Mouse (Mus musculus) MEL (cell line): ENCODE data around the gene Abcb11.

Source experiments
- GATA1 ChIP-seq: IDR thresholded peaks from 2 replicates; pipeline ENCODE4 v1.6.1; 2011; ENCODE audit warnings: low read depth, low read length, improper control_type of control experiment
- NRF1 ChIP-seq: IDR thresholded peaks from 2 replicates; pipeline ENCODE4 v1.6.1; 2014; ENCODE audit warnings: low read depth, mild to moderate bottlenecking, inconsistent platforms, low read length, improper control_type of control experiment, moderate library complexity; ENCODE audit not compliant: poor library complexity, insufficient read depth, severe bottlenecking
- RCOR1 ChIP-seq: IDR thresholded peaks from 2 replicates; pipeline ENCODE4 v1.6.1; 2012; ENCODE audit warnings: low read depth, mild to moderate bottlenecking, inconsistent platforms, low read length, improper control_type of control experiment

DNA sequence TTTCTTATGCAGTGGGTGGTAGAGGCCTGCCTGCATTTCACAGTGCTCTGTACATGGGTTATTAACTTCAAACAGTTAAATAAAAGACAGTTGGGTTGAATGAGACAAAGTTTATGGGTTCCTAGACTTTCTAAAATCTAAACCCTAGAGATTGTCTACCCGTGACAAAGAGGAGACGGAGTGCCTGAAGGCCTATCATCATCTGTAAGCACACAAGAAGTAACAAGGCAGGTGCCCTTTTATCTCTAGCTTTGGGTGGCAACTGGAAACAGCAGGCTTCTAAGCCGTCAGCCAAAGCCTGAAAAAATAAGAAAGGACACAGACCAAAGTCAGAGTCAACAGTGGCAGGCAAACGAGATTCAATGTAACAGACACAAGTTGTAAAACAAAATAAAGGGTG, 153.2 kb downstream of the Abcb11 start:
- TF ChIP-seq GATA1, result no peak
- no peak for TF ChIP-seq RCOR1
- TF ChIP-seq NRF1, result no peak
